Mouse (Mus musculus): Measurements from ENCODE around the gene Cdk20. TPM values are rescaled to one million over a fixed set of nuclear protein-coding genes. Genes with fewer than 3 reads are reported as not detected.

Cdk20 gene
- polyA plus RNA-seq, 1 experiment, result not detected

DNA sequence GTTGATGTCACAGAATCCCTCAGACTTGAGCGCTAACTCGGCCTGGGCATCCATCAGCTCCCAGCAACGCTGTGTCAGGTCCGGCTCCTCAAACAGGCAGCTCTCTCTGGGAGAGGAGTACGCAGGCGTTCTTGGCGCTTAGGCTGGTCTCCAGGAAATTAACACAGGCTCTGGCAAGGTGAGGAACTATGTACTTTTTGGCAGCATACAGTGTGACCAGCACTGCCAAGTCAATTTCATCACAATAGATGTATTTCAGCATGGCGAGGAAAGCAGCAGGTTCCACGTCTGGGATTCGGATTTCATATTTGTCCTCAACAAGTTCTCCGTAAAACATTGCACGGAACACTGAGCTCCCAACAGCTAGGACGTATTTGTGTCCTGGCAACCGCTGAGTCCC is 26.1 kb downstream of the Cdk20 start:
- 92% methylated on average over 14 of the region's 14 CpGs for WGBS
- Histone ChIP-seq H3K4me3 (ENCODE audit: insufficient read depth, low read depth, low read length) (no peak overlapping the region), H3K4me1 (ENCODE audit: control insufficient read depth, insufficient read depth, low read length) (no peaks in the 10 kb centered on the region), H3K27ac (ENCODE audit: insufficient read depth, low read depth, low read length) (no peak overlapping the region)
- TF ChIP-seq CTCF (IDR thresholded peaks at IDR 0.05; ENCODE audit: insufficient read depth, low read depth, low read length) (no peak), POLR2A (IDR thresholded peaks at IDR 0.05; ENCODE audit: insufficient read depth, low read depth, low read length) (no peak)

- TF ChIP-seq POLR2A (IDR thresholded peaks at IDR 0.05; ENCODE audit: insufficient read depth, low read depth, low read length) (no peak), CTCF (IDR thresholded peaks at IDR 0.05; ENCODE audit: insufficient read depth, low read depth, low read length) (no peak)
- WGBS, result 61% methylated on average over 2 of the region's 2 CpGs
- Histone ChIP-seq H3K4me1 (ENCODE audit: control insufficient read depth, insufficient read depth, low read length) (peaks cover 4% of the 10 kb centered on the region; the same call in 1 of the 2 replicates), H3K4me3 (ENCODE audit: insufficient read depth, low read depth, low read length) (no peak overlapping the region), H3K27ac (ENCODE audit: insufficient read depth, low read depth, low read length) (no peak overlapping the region)
Observed at GRCm38 (mm10) chr13:64462581-64462980, 30.5 kb downstream of the Cdk20 start.

DNA sequence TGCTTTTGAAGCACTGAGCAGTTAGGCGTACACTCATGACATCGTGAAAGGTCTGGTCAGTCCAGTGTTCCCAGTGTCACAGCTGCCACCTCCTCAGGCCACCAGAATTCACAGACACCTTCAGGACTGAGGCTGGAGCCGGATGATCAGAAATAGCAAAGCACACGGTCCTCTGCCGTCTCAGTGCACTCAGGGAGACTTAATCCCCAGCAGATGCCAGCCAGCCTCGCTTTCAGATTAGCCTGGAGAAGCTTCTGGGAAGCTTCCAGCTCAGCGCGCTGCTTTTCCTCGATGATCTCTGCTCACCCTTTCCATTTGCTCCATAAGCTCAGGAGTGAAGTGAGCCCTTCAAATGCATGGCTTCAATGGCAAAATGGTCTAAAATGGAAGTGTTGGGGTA is 33.1 kb downstream of the Cdk20 start:
- 42% methylated on average over 9 of the region's 9 CpGs for WGBS
- Histone ChIP-seq H3K4me1 (ENCODE audit: control insufficient read depth, insufficient read depth, low read length) (peaks cover 6% of the 10 kb centered on the region; the same call in 1 of the 2 replicates), H3K27ac (ENCODE audit: insufficient read depth, low read depth, low read length) (no peak overlapping the region), H3K4me3 (ENCODE audit: insufficient read depth, low read depth, low read length) (no peak overlapping the region)
- TF ChIP-seq CTCF (IDR thresholded peaks at IDR 0.05; ENCODE audit: insufficient read depth, low read depth, low read length), result no peak
- no peak for TF ChIP-seq POLR2A (IDR thresholded peaks at IDR 0.05; ENCODE audit: insufficient read depth, low read depth, low read length)

- no peak overlapping the region for H3K4me3 ChIP-seq (ENCODE audit: insufficient read depth, low read depth, low read length)
- 46% methylated on average over 6 of the region's 6 CpGs for WGBS
- no peak for TF ChIP-seq CTCF (IDR thresholded peaks at IDR 0.05; ENCODE audit: insufficient read depth, low read depth, low read length)
- TF ChIP-seq POLR2A (IDR thresholded peaks at IDR 0.05; ENCODE audit: insufficient read depth, low read depth, low read length), result no peak
- H3K27ac ChIP-seq (ENCODE audit: insufficient read depth, low read depth, low read length), result no peak overlapping the region
- H3K4me1 ChIP-seq (ENCODE audit: control insufficient read depth, insufficient read depth, low read length), result peaks cover 6% of the 10 kb centered on the region; the same call in 1 of the 2 replicates
Observed at GRCm38 (mm10) chr13:64467886-64468285, 35.8 kb downstream of the Cdk20 start.

DNA sequence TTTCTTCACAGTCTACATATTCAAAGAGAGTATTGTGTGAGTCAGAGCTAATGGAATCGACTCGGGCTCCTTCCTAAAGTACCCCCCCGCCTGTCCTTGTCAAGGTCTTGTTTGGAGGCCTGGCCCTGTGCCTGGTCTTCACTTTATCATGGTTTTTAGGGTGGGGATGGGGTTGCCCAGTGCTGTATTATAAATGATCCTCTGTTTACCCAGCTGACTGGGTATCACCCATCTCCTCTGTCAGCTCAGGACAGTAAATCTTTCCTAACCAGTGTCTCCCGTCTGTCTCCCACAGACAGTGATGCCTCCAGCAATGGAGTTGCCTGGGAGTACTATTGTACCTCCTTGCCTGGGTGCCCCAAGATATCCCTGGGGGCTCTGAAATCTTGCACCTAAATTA is 45.9 kb downstream of the Cdk20 start:
- TF ChIP-seq CTCF (IDR thresholded peaks at IDR 0.05; ENCODE audit: insufficient read depth, low read depth, low read length) (no peak), POLR2A (IDR thresholded peaks at IDR 0.05; ENCODE audit: insufficient read depth, low read depth, low read length) (no peak)
- Histone ChIP-seq H3K4me3 (ENCODE audit: insufficient read depth, low read depth, low read length) (no peak overlapping the region), H3K4me1 (ENCODE audit: control insufficient read depth, insufficient read depth, low read length) (no peaks in the 10 kb centered on the region), H3K27ac (ENCODE audit: insufficient read depth, low read depth, low read length) (no peak overlapping the region; the same call in 1 of the 2 replicates)
- WGBS, result 36% methylated on average over 4 of the region's 4 CpGs

GRCm38 (mm10) chr13:64479960-64480359 is 47.8 kb downstream of the Cdk20 start:
- WGBS, result 87% methylated on average over 3 of the region's 3 CpGs
- Histone ChIP-seq H3K4me3 (ENCODE audit: insufficient read depth, low read depth, low read length) (no peak overlapping the region), H3K27ac (ENCODE audit: insufficient read depth, low read depth, low read length) (no peak overlapping the region), H3K4me1 (ENCODE audit: control insufficient read depth, insufficient read depth, low read length) (no peaks in the 10 kb centered on the region)
- no peak for TF ChIP-seq CTCF (IDR thresholded peaks at IDR 0.05; ENCODE audit: insufficient read depth, low read depth, low read length)
- no peak for TF ChIP-seq POLR2A (IDR thresholded peaks at IDR 0.05; ENCODE audit: insufficient read depth, low read depth, low read length)

GRCm38 (mm10) chr13:64489886-64490285 is 57.8 kb downstream of the Cdk20 start:
- Histone ChIP-seq H3K27ac (ENCODE audit: insufficient read depth, low read depth, low read length) (no peak overlapping the region), H3K4me3 (ENCODE audit: insufficient read depth, low read depth, low read length) (no peak overlapping the region), H3K4me1 (ENCODE audit: control insufficient read depth, insufficient read depth, low read length) (no peaks in the 10 kb centered on the region)
- no peak for TF ChIP-seq CTCF (IDR thresholded peaks at IDR 0.05; ENCODE audit: insufficient read depth, low read depth, low read length)
- no peak for TF ChIP-seq POLR2A (IDR thresholded peaks at IDR 0.05; ENCODE audit: insufficient read depth, low read depth, low read length)
- WGBS, result 73% methylated on average over 6 of the region's 6 CpGs

Other genes starting within 250 kb of the Cdk20 start
- gene Cdc14b, start 157.0 kb upstream of the Cdk20 start, polyA plus RNA-seq (2012; ENCODE audit: insufficient read depth, insufficient read length, low replicate concordance, missing spikeins), result not detected in 2 replicates
- gene Aaed1, start 119.6 kb upstream of the Cdk20 start, polyA plus RNA-seq (2012; ENCODE audit: insufficient read depth, insufficient read length, low replicate concordance, missing spikeins), result not detected in 2 replicates
- 723 and 1,283 TPM in 2 replicates for gene Ctsl, start 61.4 kb upstream of the Cdk20 start, polyA plus RNA-seq (2012; ENCODE audit: insufficient read depth, insufficient read length, low replicate concordance, missing spikeins)
- gene Fam240b, start 65.5 kb downstream of the Cdk20 start, polyA plus RNA-seq (2012; ENCODE audit: insufficient read depth, insufficient read length, low replicate concordance, missing spikeins), result not detected in 2 replicates